27 mouse cellular contexts compared by ENCODE assay signal in genomic region chr7:141103161-141103560, GRCm38 (mm10). TPM values are rescaled to one million over a fixed set of nuclear protein-coding genes. Genes with fewer than 3 reads are reported as not detected.
A peak's percentile ranks its signal among the peaks of the same experiment; 100 is the strongest.
DNase-seq lines count a peak whose midpoint lies in the region; ATAC-seq lines count a peak whose summit lies in the region.
"Had no signal": no experiment of that assay in that cellular context is flagged by ENCODE, and none has a peak within 500 bp of the region (broad histone marks: within the 10 kb centered on the region; RNA-seq: fewer than 3 reads in every experiment).

No protein-coding gene starts in this region.

- H3K27ac ChIP-seq in liver, embryonic 15.5 days (replicated peaks) = peak overlapping the region; percentile 38; the same call in 1 of the 2 replicates
- H3K27ac ChIP-seq in forebrain, embryonic 11.5 days (ENCODE audit: low read depth, low read length) = no peak overlapping the region
- H3K27ac ChIP-seq: embryonic facial prominence, embryonic 12.5 days; forebrain, embryonic 13.5 days; intestine, embryonic 15.5 days; macrophage; midbrain, embryonic 10.5 days had no signal

- peaks cover 48% of the 10 kb centered on the region for H3K27me3 ChIP-seq in liver, embryonic 15.5 days
- peaks cover 20% of the 10 kb centered on the region for H3K27me3 ChIP-seq in forebrain, embryonic 11.5 days (ENCODE audit: control insufficient read depth, insufficient read depth, low read length)

- ATAC-seq in liver, embryonic 15.5 days (ENCODE audit: insufficient read depth) = peak; percentile 69
- no peak for ATAC-seq in forebrain, embryonic 11.5 days (replicated peaks; ENCODE audit: low FRiP score)
- ATAC-seq: activated CD4-positive, CD25-positive, alpha-beta regulatory T cell, adult 4 months; forebrain, embryonic 13.5 days; hindbrain, embryonic 16.5 days; intestine, embryonic 15.5 days; lung, postnatal 0 days; midbrain, embryonic 16.5 days had no signal

- no peak overlapping the region for H3K9ac ChIP-seq in liver, embryonic 15.5 days
- no peak overlapping the region for H3K9ac ChIP-seq in forebrain, embryonic 11.5 days (ENCODE audit: low read length)
- H3K9ac ChIP-seq: embryonic facial prominence, embryonic 12.5 days; forebrain, embryonic 13.5 days; intestine, embryonic 15.5 days had no signal

- H3K36me3 ChIP-seq in liver, embryonic 15.5 days (replicated peaks) = no peaks in the 10 kb centered on the region
- no peaks in the 10 kb centered on the region for H3K36me3 ChIP-seq in forebrain, embryonic 11.5 days (ENCODE audit: control insufficient read depth, insufficient read depth, low read length)
- H3K36me3 ChIP-seq: embryonic facial prominence, embryonic 12.5 days; intestine, embryonic 15.5 days; midbrain, embryonic 10.5 days had no signal

- H3K4me2 ChIP-seq in liver, embryonic 15.5 days = no peak overlapping the region; the same call in 1 of the 2 replicates
- H3K4me2 ChIP-seq in forebrain, embryonic 11.5 days (ENCODE audit: low read depth, low read length, severe bottlenecking) = no peak overlapping the region
- H3K4me2 ChIP-seq: embryonic facial prominence, embryonic 12.5 days; forebrain, embryonic 13.5 days; intestine, embryonic 15.5 days had no signal

- peak; percentile 63 for DNase-seq in c-Kit-positive CD71-positive TER-119-positive erythroid progenitor cells, embryonic 14.5 days (ENCODE audit: low spot score)
- DNase-seq in induced T-regulatory cell, adult 2 months (ENCODE audit: low read depth) = peak; percentile 24
- no peak for DNase-seq in thymus, postnatal 10 days (ENCODE audit: low spot score in 2 of 2)
- no peak for DNase-seq in lung, postnatal 4 days
- DNase-seq in forebrain, embryonic 11.5 days (ENCODE audit: low spot score) = no peak
- DNase-seq: adrenal gland, adult 2 months; adrenal gland, postnatal 36 days; B cell, adult 2 months; cerebellum, adult 11-12 months; cerebellum, adult 9-11 months; embryo, embryonic 11 days; gastrocnemius, postnatal 14 days; heart, postnatal 14 days; kidney, adult 8-10 months; kidney, postnatal 10 days; layer of hippocampus, adult 9-11 months; right cerebral cortex, adult 18-20 months had no signal

- no peaks in the 10 kb centered on the region for H3K9me3 ChIP-seq in liver, embryonic 15.5 days (replicated peaks)
- no peaks in the 10 kb centered on the region for H3K9me3 ChIP-seq in forebrain, embryonic 11.5 days (ENCODE audit: control insufficient read depth, low read length)
- H3K9me3 ChIP-seq: embryonic facial prominence, embryonic 12.5 days; forebrain, embryonic 13.5 days; intestine, embryonic 15.5 days; midbrain, embryonic 10.5 days had no signal

- H3K4me1 ChIP-seq in liver, embryonic 15.5 days (replicated peaks) = peaks cover 32% of the 10 kb centered on the region
- no peaks in the 10 kb centered on the region for H3K4me1 ChIP-seq in forebrain, embryonic 11.5 days (replicated peaks; ENCODE audit: control insufficient read depth, insufficient read depth, low read length)

- WGBS in liver, embryonic 15.5 days (ENCODE audit: insufficient replicate concordance) = 38% methylated on average over 3 of the region's 3 CpGs
- 76% methylated on average over 3 of the region's 3 CpGs for whole genome bisulfite sequencing in forebrain, embryonic 11.5 days

- H3K4me3 ChIP-seq in liver, embryonic 15.5 days (replicated peaks) = no peak overlapping the region
- H3K4me3 ChIP-seq in forebrain, embryonic 11.5 days (ENCODE audit: low read depth, low read length) = no peak overlapping the region
- H3K4me3 ChIP-seq: embryonic facial prominence, embryonic 12.5 days; forebrain, embryonic 13.5 days; intestine, embryonic 15.5 days; midbrain, embryonic 10.5 days had no signal

RNA-seq across cellular contexts. Expression of gene Sigirr, which starts 2.8 kb away (rescaled TPM):
- polyA plus RNA-seq in liver, embryonic 15.5 days (2015; fragmentation: Nextera tagmentation; extraction: Ambion mirVana) = 22.1 and 28.1 TPM in 2 replicates
- polyA plus RNA-seq in forebrain, embryonic 11.5 days (2014; fragmentation: Nextera tagmentation; extraction: Ambion mirVana) = 1.2 and 1.8 TPM in 2 replicates

RNA-seq across cellular contexts. Expression of gene Ano9, which starts 14.4 kb away (rescaled TPM):
- polyA plus RNA-seq in liver, embryonic 15.5 days (2015; fragmentation: Nextera tagmentation; extraction: Ambion mirVana) = 0.99 and 1.5 TPM in 2 replicates
- 0.21 and 0.39 TPM in 2 replicates for polyA plus RNA-seq in forebrain, embryonic 11.5 days (2014; fragmentation: Nextera tagmentation; extraction: Ambion mirVana)
- polyA plus RNA-seq: activated CD4-positive, CD25-positive, alpha-beta regulatory T cell, adult 4 months; forebrain, embryonic 13.5 days; macrophage had no signal

RNA-seq across cellular contexts. Expression of gene Ptdss2, which starts 19.0 kb away (rescaled TPM):
- 138 and 140 TPM in 2 replicates for polyA plus RNA-seq in liver, embryonic 15.5 days (2015; fragmentation: Nextera tagmentation; extraction: Ambion mirVana)
- 70.9 and 75.3 TPM in 2 replicates for polyA plus RNA-seq in forebrain, embryonic 11.5 days (2014; fragmentation: Nextera tagmentation; extraction: Ambion mirVana)

RNA-seq across cellular contexts. Expression of gene Pkp3, which starts 25.1 kb away (rescaled TPM):
- polyA plus RNA-seq in liver, embryonic 15.5 days (2015; fragmentation: Nextera tagmentation; extraction: Ambion mirVana) = 0.54 and 0.84 TPM in 2 replicates
- polyA plus RNA-seq in forebrain, embryonic 11.5 days (2014; fragmentation: Nextera tagmentation; extraction: Ambion mirVana) = 1.1 and 1.9 TPM in 2 replicates
- polyA plus RNA-seq: forebrain, embryonic 13.5 days; macrophage had no signal

RNA-seq across cellular contexts. Expression of gene B4galnt4, which starts 42.3 kb away (rescaled TPM):
- polyA plus RNA-seq in liver, embryonic 15.5 days (2015; fragmentation: Nextera tagmentation; extraction: Ambion mirVana) = 0.45 and 0.46 TPM in 2 replicates
- 22.3 and 23.5 TPM in 2 replicates for polyA plus RNA-seq in forebrain, embryonic 11.5 days (2014; fragmentation: Nextera tagmentation; extraction: Ambion mirVana)
- polyA plus RNA-seq: macrophage had no signal

Comparison
In these comparisons a context has a peak if more than half of its experiments do, and no peak if none do; other contexts are left out.
1. DNase-seq: peak in c-Kit-positive CD71-positive TER-119-positive erythroid progenitor cells, embryonic 14.5 days (single experiment) and induced T-regulatory cell, adult 2 months (single experiment); none in thymus, postnatal 10 days (0 of 2), lung, postnatal 4 days (0 of 2) and forebrain, embryonic 11.5 days (single experiment).